Mouse (Mus musculus) heart, embryonic 13.5 days (tissue): Measurements from ENCODE around the gene Mtap. TPM values are rescaled to one million over a fixed set of nuclear protein-coding genes. Genes with fewer than 3 reads are reported as not detected.

Experiments used
- ATAC-seq: fragments of 200-750 bp; cut with Nextera tagmentation; 2 replicates; pipeline ENCODE4 v1.8.0; 2017; ENCODE audit warnings: moderate TSS enrichment; ENCODE audit not compliant: insufficient number of reproducible peaks, low FRiP score, low TSS enrichment; ENCODE audit errors: extremely low read depth
- H3K27ac ChIP-seq: fragments of 300-500 bp; sonication (generic); replicated peaks from 2 replicates; pipeline ENCODE4 v1.5.1; 2015; ENCODE audit warnings: moderate library complexity, mild to moderate bottlenecking, inconsistent platforms
- H3K27me3 ChIP-seq: fragments of 300-500 bp; sonication (generic); replicated peaks from 2 replicates; pipeline ENCODE4 v1.6.1; 2015; ENCODE audit warnings: mild to moderate bottlenecking, inconsistent platforms
- H3K36me3 ChIP-seq: fragments of 300-500 bp; sonication (generic); 2 replicates; pipeline ENCODE4 v1.6.1; 2015; ENCODE audit warnings: mild to moderate bottlenecking, inconsistent platforms
- H3K4me1 ChIP-seq: fragments of 300-500 bp; sonication (generic); 2 replicates; pipeline ENCODE4 v1.6.1; 2015; ENCODE audit warnings: inconsistent platforms
- H3K4me2 ChIP-seq: fragments of 300-500 bp; sonication (generic); 2 replicates; pipeline ENCODE4 v1.6.1; 2015; ENCODE audit warnings: inconsistent platforms, mild to moderate bottlenecking, moderate library complexity
- H3K4me3 ChIP-seq: fragments of 300-500 bp; sonication (generic); 2 replicates; pipeline ENCODE4 v1.5.1; 2015; ENCODE audit warnings: moderate library complexity, mild to moderate bottlenecking, inconsistent platforms
- H3K9ac ChIP-seq: fragments of 300-500 bp; sonication (generic); 2 replicates; pipeline ENCODE4 v1.6.1; 2015; ENCODE audit warnings: inconsistent platforms, mild to moderate bottlenecking, moderate library complexity
- H3K9me3 ChIP-seq: fragments of 300-500 bp; sonication (generic); 2 replicates; pipeline ENCODE4 v1.6.1; 2016; ENCODE audit warnings: inconsistent platforms
- WGBS: fragments of 180-500 bp; shearing (Covaris S2); methylation state at CpG from one replicate; pipeline ENCODE4 v1.1.7; 2015; ENCODE audit warnings: mixed read lengths; 5-methylcytosine and 5-hydroxymethylcytosine counted together
- polyA plus RNA-seq: library from polyadenylated mRNA; unstranded; fragments of >200 nt; fragmentation: Nextera tagmentation; extraction: Ambion mirVana; gene quantifications from 2 replicates; pipeline ENCODE4 v1.2.1, GENCODE M21; 2015

Gene Mtap
- polyA plus RNA-seq, 1 experiment from 2014 or later, result 60.9 TPM

GRCm38 (mm10) chr4:89172873-89173605 is 36.1 kb downstream of the Mtap start:
- no peaks in the 10 kb centered on the region for H3K27me3 ChIP-seq
- H3K4me3 ChIP-seq, result no peak overlapping the region
- WGBS, result 89% methylated on average over 14 of the region's 14 CpGs
- peaks cover 91% of the 10 kb centered on the region for H3K36me3 ChIP-seq
- H3K4me2 ChIP-seq, result no peak overlapping the region
- no peak for ATAC-seq
- H3K9me3 ChIP-seq, result no peaks in the 10 kb centered on the region
- H3K4me1 ChIP-seq, result no peaks in the 10 kb centered on the region
- no peak overlapping the region for H3K27ac ChIP-seq
- H3K9ac ChIP-seq, result no peak overlapping the region

GRCm38 (mm10) chr4:89177514-89178307 is 40.8 kb downstream of the Mtap start:
- Histone ChIP-seq H3K4me3 (no peak overlapping the region), H3K36me3 (peaks cover 96% of the 10 kb centered on the region), H3K4me1 (no peaks in the 10 kb centered on the region), H3K4me2 (no peak overlapping the region), H3K27ac (no peak overlapping the region), H3K9ac (no peak overlapping the region), H3K9me3 (no peaks in the 10 kb centered on the region; the same call in 1 of the 2 replicates), H3K27me3 (no peaks in the 10 kb centered on the region)
- WGBS, result 82% methylated on average over 6 of the region's 6 CpGs
- no peak for ATAC-seq

DNA sequence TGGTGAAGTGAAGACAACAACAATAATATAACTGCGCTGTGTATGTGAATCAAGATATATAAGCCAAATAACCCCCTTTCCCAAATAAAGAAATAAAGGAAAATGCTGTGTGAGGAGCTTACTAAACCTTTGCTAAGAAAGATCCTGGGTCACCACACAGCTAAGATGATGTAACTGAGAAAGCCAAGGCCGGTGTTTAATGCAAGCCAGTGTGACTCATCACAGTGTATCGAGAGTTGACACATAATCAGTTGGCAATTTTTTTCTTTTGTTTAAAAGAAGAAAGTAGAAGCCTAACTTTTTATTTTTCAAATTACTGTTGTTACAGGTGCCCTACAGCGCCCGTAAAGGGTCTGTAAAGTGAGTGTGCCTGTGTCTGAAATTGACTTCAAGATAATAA is 43.2 kb downstream of the Mtap start:
- Histone ChIP-seq H3K4me1 (no peaks in the 10 kb centered on the region), H3K36me3 (peaks cover 73% of the 10 kb centered on the region), H3K9ac (no peak overlapping the region), H3K27ac (no peak overlapping the region), H3K27me3 (no peaks in the 10 kb centered on the region), H3K9me3 (peaks cover 3% of the 10 kb centered on the region; the same call in 1 of the 2 replicates), H3K4me2 (no peak overlapping the region), H3K4me3 (no peak overlapping the region)
- WGBS, result 92% methylated on average over 5 of the region's 5 CpGs
- no peak for ATAC-seq

GRCm38 (mm10) chr4:89181656-89182055 is 44.7 kb downstream of the Mtap start:
- no peak for ATAC-seq
- H3K4me3 ChIP-seq, result no peak overlapping the region
- no peak overlapping the region for H3K9ac ChIP-seq
- WGBS, result 91% methylated on average over 2 of the region's 2 CpGs
- H3K27me3 ChIP-seq, result no peaks in the 10 kb centered on the region
- no peaks in the 10 kb centered on the region for H3K4me1 ChIP-seq
- peaks cover 3% of the 10 kb centered on the region; the same call in 1 of the 2 replicates for H3K9me3 ChIP-seq
- H3K4me2 ChIP-seq, result no peak overlapping the region
- H3K27ac ChIP-seq, result no peak overlapping the region
- H3K36me3 ChIP-seq, result peaks cover 58% of the 10 kb centered on the region

DNA sequence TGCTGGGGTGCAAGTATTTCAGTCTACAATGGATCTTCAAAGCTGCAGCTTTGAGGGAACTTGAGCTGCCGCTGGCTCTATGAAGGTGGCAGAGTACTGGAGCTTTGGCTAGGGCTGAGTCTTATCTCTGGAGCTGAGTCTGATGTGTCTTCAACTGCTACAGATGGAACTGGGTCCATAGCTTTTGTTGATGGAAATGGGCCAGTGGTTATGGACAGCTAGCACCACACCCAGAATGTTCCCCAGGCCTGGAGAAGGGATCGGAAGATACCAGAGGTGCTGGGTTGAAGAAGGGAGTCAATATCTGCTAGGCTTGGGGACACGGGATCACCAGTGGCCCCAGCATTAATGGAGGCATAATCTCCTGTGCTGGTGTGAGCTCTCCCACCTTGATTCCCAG is 45.6 kb downstream of the Mtap start:
- WGBS, result 95% methylated on average over 3 of the region's 3 CpGs

GRCm38 (mm10) chr4:89195481-89195880 is 58.6 kb downstream of the Mtap start:
- WGBS, result 61% methylated on average over 4 of the region's 4 CpGs
- Histone ChIP-seq H3K4me2 (no peak overlapping the region), H3K27me3 (no peaks in the 10 kb centered on the region), H3K27ac (no peak overlapping the region), H3K4me1 (no peaks in the 10 kb centered on the region), H3K4me3 (no peak overlapping the region), H3K9ac (no peak overlapping the region), H3K36me3 (no peaks in the 10 kb centered on the region), H3K9me3 (0 out of 2 replicates have a peak, but pooled peaks cover 2% of the 10 kb centered on the region)
- ATAC-seq, result no peak

More for the DNA sequence above, 45.6 kb downstream of the Mtap start:
- no peaks in the 10 kb centered on the region for H3K27me3 ChIP-seq
- H3K4me2 ChIP-seq, result no peak overlapping the region
- H3K36me3 ChIP-seq, result peaks cover 49% of the 10 kb centered on the region
- no peaks in the 10 kb centered on the region for H3K4me1 ChIP-seq
- H3K9ac ChIP-seq, result no peak overlapping the region
- ATAC-seq, result no peak
- no peak overlapping the region for H3K4me3 ChIP-seq
- H3K27ac ChIP-seq, result no peak overlapping the region
- peaks cover 3% of the 10 kb centered on the region; the same call in 1 of the 2 replicates for H3K9me3 ChIP-seq

DNA sequence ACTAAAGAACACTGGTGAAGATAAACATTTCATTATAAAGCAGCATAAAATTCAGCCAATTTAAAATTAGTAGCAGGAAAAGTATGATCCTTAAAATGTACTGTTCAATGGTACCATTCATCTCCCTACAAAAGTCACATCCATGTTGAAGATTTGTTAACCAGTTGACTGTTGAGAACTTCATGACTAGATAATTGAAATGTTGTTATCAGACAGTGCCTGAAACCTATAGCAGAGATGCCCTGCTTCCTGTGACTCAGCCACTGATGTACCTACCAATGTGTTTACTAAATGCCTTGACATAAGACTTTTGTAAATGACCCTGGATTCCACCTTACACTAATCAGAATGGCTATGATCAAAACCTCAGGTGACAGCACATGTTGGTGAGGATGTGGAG is 60.2 kb downstream of the Mtap start:
- Histone ChIP-seq H3K4me3 (no peak overlapping the region), H3K27ac (no peak overlapping the region), H3K9ac (no peak overlapping the region), H3K4me2 (no peak overlapping the region), H3K9me3 (0 out of 2 replicates have a peak, but pooled peaks cover 2% of the 10 kb centered on the region), H3K36me3 (no peaks in the 10 kb centered on the region), H3K27me3 (no peaks in the 10 kb centered on the region), H3K4me1 (no peaks in the 10 kb centered on the region)
- ATAC-seq, result no peak

DNA sequence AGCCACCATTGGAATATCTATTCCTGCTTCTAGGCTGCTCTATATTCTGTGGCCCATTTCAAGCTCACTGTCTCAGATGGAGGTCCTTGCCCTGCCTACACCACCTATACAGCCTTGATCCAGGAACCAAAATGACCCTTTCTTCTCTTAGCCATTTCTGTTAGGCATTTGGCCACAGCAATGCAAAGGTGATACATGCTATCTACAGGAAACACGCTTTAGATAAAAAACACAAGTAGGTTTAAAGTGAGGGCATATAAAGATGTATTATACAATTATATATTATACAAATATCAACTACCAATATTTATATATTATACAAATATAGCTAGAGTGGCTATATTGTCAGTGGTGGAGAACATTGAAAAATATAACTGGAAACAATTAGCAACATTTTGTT is 63.9 kb downstream of the Mtap start:
- no peak for ATAC-seq
- H3K4me1 ChIP-seq, result no peaks in the 10 kb centered on the region
- H3K9ac ChIP-seq, result no peak overlapping the region
- H3K27ac ChIP-seq, result no peak overlapping the region
- no peak overlapping the region for H3K4me2 ChIP-seq
- no peaks in the 10 kb centered on the region for H3K36me3 ChIP-seq
- 74% methylated on average over 1 of the region's 1 CpGs for WGBS
- no peaks in the 10 kb centered on the region for H3K9me3 ChIP-seq
- no peaks in the 10 kb centered on the region for H3K27me3 ChIP-seq
- no peak overlapping the region for H3K4me3 ChIP-seq

DNA sequence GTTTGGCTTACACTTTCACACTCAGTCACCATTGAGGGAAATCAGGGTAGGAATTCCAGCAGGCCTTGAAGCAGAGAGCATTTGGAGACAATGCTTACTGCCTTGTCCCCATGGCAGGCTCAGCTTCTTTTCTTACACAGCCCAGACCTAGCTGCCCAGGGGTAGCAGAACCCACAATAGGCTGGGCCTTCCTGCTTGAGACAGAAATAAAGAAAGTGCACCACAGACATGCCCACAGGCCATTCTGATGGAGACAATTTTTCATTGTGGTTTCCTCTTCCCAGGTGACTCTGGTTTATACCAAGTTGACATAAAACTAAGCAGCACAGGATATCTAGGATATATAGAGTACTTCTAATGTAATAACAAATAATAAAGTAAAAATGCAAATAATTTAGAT is 72.4 kb downstream of the Mtap start:
- Histone ChIP-seq H3K9me3 (no peaks in the 10 kb centered on the region), H3K4me3 (no peak overlapping the region), H3K4me1 (no peaks in the 10 kb centered on the region), H3K9ac (no peak overlapping the region), H3K36me3 (no peaks in the 10 kb centered on the region), H3K4me2 (no peak overlapping the region), H3K27ac (no peak overlapping the region), H3K27me3 (no peaks in the 10 kb centered on the region)
- ATAC-seq, result no peak

GRCm38 (mm10) chr4:89210314-89210713 is 73.4 kb downstream of the Mtap start:
- no peak overlapping the region for H3K4me2 ChIP-seq
- no peak overlapping the region for H3K9ac ChIP-seq
- no peaks in the 10 kb centered on the region for H3K27me3 ChIP-seq
- no peaks in the 10 kb centered on the region for H3K36me3 ChIP-seq
- 46% methylated on average over 7 of the region's 7 CpGs for WGBS
- no peaks in the 10 kb centered on the region for H3K4me1 ChIP-seq
- no peak overlapping the region for H3K27ac ChIP-seq
- H3K9me3 ChIP-seq, result no peaks in the 10 kb centered on the region
- no peak for ATAC-seq
- H3K4me3 ChIP-seq, result no peak overlapping the region

DNA sequence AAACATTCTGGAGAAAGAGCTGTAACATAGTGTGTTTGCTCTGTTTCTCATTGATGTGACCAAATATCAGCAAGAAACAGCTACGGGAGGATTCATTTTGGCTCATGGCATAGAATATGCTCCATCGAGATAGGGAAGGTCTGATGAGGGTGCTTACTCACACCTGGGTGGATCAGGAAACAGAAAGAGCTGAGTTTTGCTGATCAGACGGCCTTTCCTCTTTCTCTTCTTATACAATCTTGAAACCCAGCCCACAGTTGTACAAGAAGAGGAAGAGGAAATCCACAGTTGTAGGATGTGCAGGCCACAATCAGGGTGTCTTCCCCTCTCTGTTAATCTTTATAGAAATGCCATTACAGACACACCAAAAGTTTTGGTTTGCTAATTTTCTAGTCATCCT is 75.3 kb downstream of the Mtap start:
- Histone ChIP-seq H3K4me2 (no peak overlapping the region), H3K27me3 (no peaks in the 10 kb centered on the region), H3K36me3 (no peaks in the 10 kb centered on the region), H3K27ac (no peak overlapping the region), H3K9me3 (no peaks in the 10 kb centered on the region), H3K4me3 (no peak overlapping the region), H3K9ac (no peak overlapping the region), H3K4me1 (no peaks in the 10 kb centered on the region)
- no peak for ATAC-seq
- 69% methylated on average over 3 of the region's 3 CpGs for WGBS
